Mouse (Mus musculus) ES-E14 (cell line): Measurements from ENCODE around the gene Iqsec1.

Source experiments
- CHD2 ChIP-seq: IDR thresholded peaks from 2 replicates; pipeline ENCODE4 v1.6.1; 2014; ENCODE audit warnings: mild to moderate bottlenecking, low read depth, low read length, inconsistent platforms
- HCFC1 ChIP-seq: IDR thresholded peaks from 2 replicates; pipeline ENCODE4 v1.6.1; 2012; ENCODE audit warnings: low read length, inconsistent platforms, borderline replicate concordance; ENCODE audit not compliant: insufficient read depth
- ZC3H11A ChIP-seq: IDR thresholded peaks from 2 replicates; pipeline ENCODE4 v1.6.1; 2012; ENCODE audit warnings: low read depth, mild to moderate bottlenecking, inconsistent platforms, low read length, borderline replicate concordance
- ZNF384 ChIP-seq: IDR thresholded peaks from 2 replicates; pipeline ENCODE4 v1.6.1; 2012; ENCODE audit warnings: low read depth, low read length, inconsistent platforms

DNA sequence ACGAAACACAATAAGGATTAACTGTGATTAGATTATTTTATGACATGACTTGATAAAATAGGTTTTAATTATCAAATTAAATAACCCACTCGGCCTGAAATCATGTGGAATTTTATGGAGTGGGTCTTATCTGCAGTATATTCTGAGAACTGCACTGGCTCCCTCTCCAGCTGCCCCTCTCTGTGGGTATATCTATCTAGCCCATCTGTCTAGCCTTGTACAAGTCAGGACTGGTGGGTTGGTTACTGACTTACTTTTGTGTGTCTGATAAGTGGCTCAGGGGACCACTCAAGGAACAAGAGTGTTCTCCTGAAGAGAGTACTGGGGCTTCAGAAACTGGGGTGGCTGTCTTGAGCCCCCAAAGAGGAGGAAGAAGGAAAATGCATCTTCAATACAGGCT, 18.7 kb upstream of the Iqsec1 start:
- no peak for TF ChIP-seq CHD2
- no peak for TF ChIP-seq HCFC1
- no peak for TF ChIP-seq ZNF384
- TF ChIP-seq ZC3H11A, result no peak
